Mouse (Mus musculus) hindbrain, embryonic 10.5 days (tissue): ENCODE data around the gene Zfp78. TPM values are rescaled to one million over a fixed set of nuclear protein-coding genes. Genes with fewer than 3 reads are reported as not detected.

Experiments
- DNase-seq: peaks from one replicate; pipeline ENCODE4 v3.0.0-alpha.2; 2017; ENCODE audit warnings: low spot score
- H3K27ac ChIP-seq: fragments of 300-500 bp; sonication (generic); 2 replicates; pipeline ENCODE4 v1.5.1; 2016; ENCODE audit warnings: mild to moderate bottlenecking, moderate library complexity
- H3K27me3 ChIP-seq: fragments of 300-500 bp; sonication (generic); 2 replicates; pipeline ENCODE4 v1.6.1; 2016; ENCODE audit warnings: mild to moderate bottlenecking; ENCODE audit not compliant: poor library complexity, insufficient read depth, severe bottlenecking
- H3K36me3 ChIP-seq: fragments of 300-500 bp; sonication (generic); 2 replicates; pipeline ENCODE4 v1.6.1; 2016; ENCODE audit warnings: mild to moderate bottlenecking, moderate library complexity
- H3K4me1 ChIP-seq: fragments of 300-500 bp; sonication (generic); replicated peaks from 2 replicates; pipeline ENCODE4 v1.6.1; 2016; ENCODE audit warnings: mild to moderate bottlenecking
- H3K4me3 ChIP-seq: fragments of 300-500 bp; sonication (generic); 2 replicates; pipeline ENCODE4 v1.5.1; 2016; ENCODE audit warnings: mild to moderate bottlenecking, moderate library complexity
- H3K9me3 ChIP-seq: fragments of 300-500 bp; sonication (generic); 2 replicates; pipeline ENCODE4 v1.6.1; 2016; ENCODE audit warnings: mild to moderate bottlenecking, moderate library complexity
- WGBS: fragments of 180-500 bp; shearing (Covaris S2); methylation state at CpG from one replicate; pipeline ENCODE4 v1.1.7; 2016; 5-methylcytosine and 5-hydroxymethylcytosine counted together
- polyA plus RNA-seq: library from polyadenylated mRNA; unstranded; fragments of >200 nt; fragmentation: Nextera tagmentation; extraction: Ambion mirVana; gene quantifications from 2 replicates; pipeline ENCODE4 v1.2.1, GENCODE M21; 2016

Zfp78 gene
- polyA plus RNA-seq, result 2.3 and 2.5 TPM in 2 replicates

DNA sequence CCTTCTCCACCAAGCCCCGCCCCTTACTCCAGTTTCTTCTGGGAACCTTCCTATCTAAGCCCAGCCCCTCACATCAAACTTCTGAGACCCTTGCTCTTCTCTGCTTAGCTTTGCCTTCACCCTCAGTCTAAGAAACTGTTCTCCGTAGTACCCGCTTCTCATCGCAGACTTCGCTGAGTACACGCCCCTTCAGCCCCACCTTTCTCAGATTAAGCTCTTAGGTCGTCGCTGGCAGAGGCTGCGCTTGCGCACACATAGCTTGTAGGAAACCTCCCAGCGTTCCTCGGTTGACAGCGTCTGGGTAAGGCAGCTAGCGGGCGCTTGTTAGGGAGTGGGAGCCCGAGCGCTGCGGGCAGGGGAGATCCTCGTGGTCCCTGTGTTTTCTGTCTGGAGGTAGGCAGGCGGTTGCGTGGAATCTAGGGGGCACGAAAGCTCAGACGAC, at the start of gene Zfp78:
Gene Zfp78 (plus strand): TSS at position 234 of the 442 bp plus-strand sequence.
- peaks cover 16% of the 10 kb centered on the region for H3K4me1 ChIP-seq
- H3K27ac ChIP-seq, result peak within 1 kb of the TSS; percentile 90
- no peaks in the 10 kb centered on the region for H3K36me3 ChIP-seq
- no peaks in the 10 kb centered on the region for H3K27me3 ChIP-seq
- peak within 1 kb of the TSS; percentile 59 for H3K4me3 ChIP-seq
- H3K9me3 ChIP-seq, result no peaks in the 10 kb centered on the region
- WGBS, result under 1% methylated on average over 23 of the region's 23 CpGs
- peak; percentile 90 for DNase-seq

DNA sequence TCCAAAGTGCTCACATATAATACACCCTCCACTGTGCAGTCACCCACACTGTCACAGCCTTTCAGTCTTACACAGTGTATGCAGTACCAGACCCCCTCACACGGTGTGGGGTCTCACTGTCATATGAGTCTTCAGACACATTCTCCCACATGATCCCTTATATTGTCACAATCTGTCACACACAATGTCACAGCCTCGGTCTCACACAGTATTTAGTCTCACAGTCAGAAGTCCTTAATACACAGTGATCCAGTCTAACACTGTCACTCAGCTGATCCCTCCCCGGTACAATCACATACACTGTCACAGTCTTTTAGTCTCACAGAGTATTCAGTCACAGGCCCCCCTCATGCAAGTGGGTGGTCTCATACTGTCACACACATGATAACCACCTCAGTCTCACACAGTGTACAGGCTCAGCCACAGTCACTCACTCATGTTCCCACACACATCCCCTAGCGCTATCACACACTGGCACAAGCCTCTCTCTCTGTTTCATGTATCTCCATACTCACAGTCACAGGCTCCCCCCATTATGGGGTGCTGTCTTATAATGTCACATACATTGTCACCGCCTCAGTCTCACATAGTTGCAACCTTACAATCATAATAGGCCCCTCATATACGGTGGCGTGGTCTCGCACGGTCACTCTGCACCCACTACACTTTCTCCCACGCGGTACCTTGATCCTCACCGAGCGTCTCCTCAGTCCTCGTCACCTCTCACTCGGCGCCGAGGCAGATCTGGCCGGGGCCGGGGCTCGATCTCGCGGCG, 32.4 kb upstream of the Zfp78 start:
- Histone ChIP-seq H3K4me1 (peaks cover 11% of the 10 kb centered on the region; the same call in 1 of the 2 replicates), H3K27ac (peak overlapping the region; percentile 92), H3K36me3 (0 out of 2 replicates have a peak, but pooled peaks cover 18% of the 10 kb centered on the region), H3K4me3 (peak overlapping the region; percentile 63), H3K9me3 (peaks cover 7% of the 10 kb centered on the region; the same call in 1 of the 2 replicates), H3K27me3 (no peaks in the 10 kb centered on the region)
- 21% methylated on average over 23 of the region's 23 CpGs for WGBS
- no peak for DNase-seq

DNA sequence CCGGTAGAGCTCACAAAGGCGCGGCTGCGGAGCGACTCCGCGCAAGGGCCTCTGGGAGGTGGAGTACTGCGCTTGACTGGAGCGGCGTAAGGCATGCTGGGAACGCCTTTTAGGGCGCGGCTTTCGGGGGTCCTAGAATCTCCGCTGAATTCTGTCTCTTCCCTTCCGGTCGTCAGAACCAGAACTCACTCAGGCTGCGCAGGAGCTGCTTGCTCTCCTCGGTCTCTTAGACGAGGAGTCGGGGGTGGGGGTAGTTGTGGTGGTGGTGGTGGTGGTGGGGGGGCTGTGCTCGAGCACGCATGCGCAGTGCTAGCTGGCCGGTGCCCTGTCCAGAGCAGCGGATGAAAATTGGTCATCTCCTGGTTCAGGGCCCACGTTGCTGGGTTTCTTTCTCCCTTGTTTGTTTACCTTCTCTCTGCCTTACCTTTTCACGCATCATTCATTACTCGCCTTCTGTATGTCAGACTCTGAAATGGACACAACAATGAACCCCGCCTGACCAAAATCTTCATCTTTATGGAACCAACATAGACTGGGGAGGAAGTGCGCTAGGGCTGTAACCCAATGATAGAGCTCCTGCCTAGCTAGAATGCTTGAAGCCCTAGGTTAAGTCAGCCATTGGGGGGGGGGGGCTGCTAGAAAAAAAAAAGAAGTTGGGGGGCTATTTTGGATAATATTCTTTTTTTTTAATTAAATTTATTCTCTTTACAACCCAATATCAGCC, 31.7 kb upstream of the Zfp78 start, which contains the start of gene Zfp583:
Gene Zfp583 (minus strand): TSS at position 53 of the 724 bp plus-strand sequence.
- 0 out of 2 replicates have a peak, but pooled peaks cover 18% of the 10 kb centered on the region for H3K36me3 ChIP-seq
- H3K27me3 ChIP-seq, result no peaks in the 10 kb centered on the region
- 5% methylated on average over 31 of the region's 31 CpGs for WGBS
- peak within 1 kb of the TSS; percentile 63 for H3K4me3 ChIP-seq
- DNase-seq, result peak; percentile 87
- peak within 1 kb of the TSS; percentile 92 for H3K27ac ChIP-seq
- H3K4me1 ChIP-seq, result peaks cover 11% of the 10 kb centered on the region; the same call in 1 of the 2 replicates
- H3K9me3 ChIP-seq, result peaks cover 7% of the 10 kb centered on the region; the same call in 1 of the 2 replicates

DNA sequence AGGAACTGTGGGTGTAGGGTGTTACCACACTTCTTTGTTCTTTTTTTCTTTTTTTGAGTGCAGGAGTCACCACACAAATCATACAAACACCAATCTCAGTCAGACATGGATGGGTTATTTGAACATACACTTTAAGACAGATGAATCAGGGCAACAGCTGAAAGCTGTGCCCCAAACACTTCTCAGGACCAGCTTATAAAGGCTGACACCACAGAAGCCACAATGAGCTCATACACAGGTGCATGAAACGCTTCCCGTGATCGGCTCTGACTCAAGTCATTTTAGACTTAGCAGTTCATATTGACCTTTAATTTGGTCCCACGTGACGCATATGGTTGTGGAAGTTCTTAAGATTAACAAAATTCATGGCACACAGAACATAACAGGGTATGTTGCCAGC, 23.2 kb upstream of the Zfp78 start:
- Histone ChIP-seq H3K27me3 (no peaks in the 10 kb centered on the region), H3K4me1 (0 out of 2 replicates have a peak, but pooled peaks cover 4% of the 10 kb centered on the region), H3K9me3 (no peaks in the 10 kb centered on the region), H3K36me3 (no peaks in the 10 kb centered on the region), H3K27ac (no peak overlapping the region), H3K4me3 (no peak overlapping the region)
- no peak for DNase-seq
- 83% methylated on average over 5 of the region's 5 CpGs for WGBS

DNA sequence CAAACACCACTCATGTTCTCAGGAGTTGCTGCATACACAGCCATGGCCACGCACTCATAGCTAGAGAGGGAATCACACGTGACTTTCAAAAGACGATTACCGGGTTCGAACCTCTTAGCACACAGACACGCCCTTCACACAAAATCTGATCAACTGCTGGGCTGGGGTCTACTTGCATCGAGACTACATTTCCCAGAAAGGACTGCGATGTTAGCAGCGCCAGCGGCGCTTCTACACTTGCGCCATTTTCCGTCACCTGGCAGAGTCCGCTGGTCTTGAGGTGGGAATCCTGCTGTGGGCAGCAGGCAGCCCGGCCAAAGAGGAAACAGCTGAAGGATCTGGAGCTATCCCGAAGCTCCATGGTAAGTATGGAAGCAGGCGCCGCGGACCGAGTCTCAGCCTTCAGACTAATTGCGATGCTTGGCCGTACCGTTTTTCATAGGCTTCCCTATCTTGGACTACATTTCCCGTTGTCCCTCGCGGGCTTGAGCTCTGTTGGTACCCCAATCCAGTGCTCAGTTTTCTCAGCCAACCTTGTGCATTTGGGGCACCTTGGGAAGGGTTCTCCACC, 19.5 kb upstream of the Zfp78 start, which contains the start of gene Gm3854:
Gene Gm3854 (plus strand): TSS at position 259 of the 571 bp plus-strand sequence.
- 1% methylated on average over 26 of the region's 26 CpGs for WGBS
- DNase-seq, result peak; percentile 83
- Histone ChIP-seq H3K4me1 (0 out of 2 replicates have a peak, but pooled peaks cover 4% of the 10 kb centered on the region), H3K4me3 (peak within 1 kb of the TSS; percentile 62), H3K9me3 (no peaks in the 10 kb centered on the region), H3K27me3 (no peaks in the 10 kb centered on the region), H3K36me3 (no peaks in the 10 kb centered on the region), H3K27ac (peak within 1 kb of the TSS; percentile 90)

DNA sequence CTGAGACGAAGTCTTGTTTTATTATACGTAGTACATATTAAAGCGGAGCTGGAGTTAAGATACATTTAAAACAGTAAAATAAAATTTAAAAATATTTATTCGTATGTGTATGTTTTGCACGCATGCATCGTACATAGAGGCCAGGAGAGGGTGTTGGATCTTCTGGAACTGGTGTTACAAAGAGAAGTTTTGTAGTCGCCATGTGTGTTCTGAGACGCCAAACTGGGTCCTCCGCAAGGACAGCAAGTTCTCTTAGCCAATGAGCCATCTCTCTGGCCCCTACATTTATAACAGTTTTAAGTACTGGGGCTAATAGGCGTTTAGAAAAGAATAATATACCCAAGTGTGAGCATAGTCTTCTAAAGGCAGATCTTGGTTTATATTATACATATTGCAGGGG, 19.0 kb upstream of the Zfp78 start:
- Histone ChIP-seq H3K4me3 (peak overlapping the region; percentile 62), H3K27ac (peak overlapping the region; percentile 90), H3K4me1 (0 out of 2 replicates have a peak, but pooled peaks cover 4% of the 10 kb centered on the region), H3K27me3 (no peaks in the 10 kb centered on the region), H3K36me3 (no peaks in the 10 kb centered on the region), H3K9me3 (no peaks in the 10 kb centered on the region)
- DNase-seq, result no peak
- WGBS, result 36% methylated on average over 10 of the region's 10 CpGs

DNA sequence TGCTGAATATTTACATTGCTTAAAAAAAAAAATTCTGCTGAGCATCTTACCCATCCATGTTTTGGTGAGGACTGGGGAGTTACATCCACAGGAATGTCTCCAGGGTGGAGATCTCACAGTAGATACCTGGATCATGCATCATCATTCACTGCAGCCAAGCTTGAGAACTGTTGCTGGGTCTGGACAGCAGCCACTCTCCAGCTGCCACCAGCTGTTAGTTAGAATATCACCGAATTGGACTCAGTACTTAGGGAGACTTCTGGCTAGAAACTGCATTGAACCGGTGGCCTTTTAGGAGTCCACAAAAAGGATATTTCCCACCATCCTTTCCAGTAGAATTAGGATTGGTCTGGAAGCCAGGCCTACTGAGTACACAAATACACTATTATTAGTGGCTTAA, 5.0 kb upstream of the Zfp78 start:
- H3K27me3 ChIP-seq, result no peaks in the 10 kb centered on the region
- no peak overlapping the region for H3K27ac ChIP-seq
- peaks cover 10% of the 10 kb centered on the region; the same call in 1 of the 2 replicates for H3K4me1 ChIP-seq
- WGBS, result 69% methylated on average over 2 of the region's 2 CpGs
- H3K9me3 ChIP-seq, result no peaks in the 10 kb centered on the region
- H3K36me3 ChIP-seq, result peaks cover 16% of the 10 kb centered on the region
- no peak overlapping the region for H3K4me3 ChIP-seq
- no peak for DNase-seq

DNA sequence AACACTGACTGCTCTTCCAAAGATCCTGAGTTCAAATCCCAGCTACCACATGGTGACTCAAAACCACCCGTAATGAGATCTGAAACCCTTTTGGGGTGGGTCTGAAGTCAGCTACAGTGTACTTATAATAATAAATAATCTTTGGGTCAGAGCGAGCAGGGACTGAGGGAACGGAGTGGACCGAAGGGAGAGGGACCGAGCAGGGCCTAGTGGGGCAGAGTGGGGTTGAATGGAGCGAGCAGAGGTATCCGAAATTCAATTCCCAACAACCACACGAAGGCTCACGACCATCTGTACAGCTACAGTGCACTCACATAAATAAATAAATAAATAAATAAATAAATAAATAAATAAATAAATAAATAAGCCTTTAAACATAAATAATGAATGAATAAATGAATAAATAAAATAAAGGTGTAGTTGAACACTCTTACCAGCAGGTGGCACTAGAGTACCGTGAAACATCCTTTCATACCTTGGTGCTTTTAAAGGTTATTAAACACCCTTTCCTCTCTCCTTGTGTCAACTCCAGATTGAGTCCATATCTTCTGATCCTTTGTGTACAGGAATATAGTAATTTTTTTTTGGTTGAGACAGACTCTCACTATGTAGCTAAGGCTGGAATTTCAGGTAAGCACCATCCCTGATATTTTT, 4.0 kb upstream of the Zfp78 start:
- H3K27me3 ChIP-seq, result no peaks in the 10 kb centered on the region
- no peak for DNase-seq
- H3K27ac ChIP-seq, result no peak overlapping the region
- H3K9me3 ChIP-seq, result no peaks in the 10 kb centered on the region
- WGBS, result 51% methylated on average over 10 of the region's 10 CpGs
- H3K4me3 ChIP-seq, result no peak overlapping the region
- H3K4me1 ChIP-seq, result peaks cover 16% of the 10 kb centered on the region
- H3K36me3 ChIP-seq, result peaks cover 6% of the 10 kb centered on the region

DNA sequence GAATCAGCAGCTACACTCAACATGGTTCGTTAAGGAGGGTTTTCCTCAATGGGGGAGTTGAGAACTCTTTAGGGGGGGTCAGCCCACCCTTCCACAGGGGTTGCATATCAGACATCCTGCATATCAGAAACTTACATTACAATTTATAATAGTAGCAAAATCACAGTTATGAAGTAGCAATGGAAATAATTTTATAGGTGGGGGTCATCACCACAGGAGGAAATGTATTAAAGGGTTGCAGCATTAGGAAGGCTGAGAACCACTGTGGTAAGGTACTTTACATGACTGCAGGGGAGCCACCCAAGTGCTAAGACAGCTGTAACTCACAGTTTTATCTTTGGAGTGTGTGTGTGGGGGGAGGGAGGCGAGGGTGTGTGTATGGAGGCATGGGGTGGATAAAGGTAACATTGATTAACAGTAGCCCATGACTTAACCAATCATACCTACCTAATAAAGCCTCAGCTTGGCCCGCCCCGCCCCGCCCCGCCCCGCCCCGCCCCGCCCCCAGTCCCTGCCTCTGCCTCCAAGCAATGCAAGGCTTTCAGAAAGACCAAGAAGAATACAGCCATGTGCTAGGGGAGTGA, 2.5 kb upstream of the Zfp78 start:
- 11% methylated on average over 9 of the region's 9 CpGs for WGBS

DNA sequence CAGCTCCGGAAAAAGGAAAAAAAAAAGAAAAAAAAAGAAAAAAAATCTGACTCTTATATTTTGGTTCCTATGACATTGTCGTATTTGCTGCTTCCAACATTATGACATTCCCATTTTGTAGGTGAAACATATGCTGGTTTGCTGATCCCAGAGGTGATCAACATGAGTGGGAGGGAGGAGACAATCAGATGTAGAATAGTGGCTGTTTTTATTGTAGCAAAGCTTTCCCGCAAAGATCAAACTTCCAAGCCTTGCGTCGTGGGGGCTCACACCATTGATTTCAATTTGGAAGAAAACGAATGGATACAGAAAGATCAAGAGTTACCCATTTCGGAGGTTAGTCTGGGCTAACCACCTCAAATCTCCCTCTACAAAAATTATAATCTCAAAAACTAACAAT, 1.3 kb upstream of the Zfp78 start:
- peaks cover 16% of the 10 kb centered on the region for H3K4me1 ChIP-seq
- no peak for DNase-seq
- no peaks in the 10 kb centered on the region for H3K9me3 ChIP-seq
- 30% methylated on average over 7 of the region's 7 CpGs for WGBS
- H3K27ac ChIP-seq, result peak overlapping the region; percentile 90
- no peaks in the 10 kb centered on the region for H3K27me3 ChIP-seq
- H3K36me3 ChIP-seq, result no peaks in the 10 kb centered on the region
- peak overlapping the region; percentile 59 for H3K4me3 ChIP-seq

More for the DNA sequence above, 2.5 kb upstream of the Zfp78 start:
- no peaks in the 10 kb centered on the region for H3K36me3 ChIP-seq
- H3K4me3 ChIP-seq, result no peak overlapping the region
- H3K9me3 ChIP-seq, result no peaks in the 10 kb centered on the region
- no peak for DNase-seq
- H3K4me1 ChIP-seq, result peaks cover 16% of the 10 kb centered on the region
- H3K27me3 ChIP-seq, result no peaks in the 10 kb centered on the region
- H3K27ac ChIP-seq, result no peak overlapping the region

DNA sequence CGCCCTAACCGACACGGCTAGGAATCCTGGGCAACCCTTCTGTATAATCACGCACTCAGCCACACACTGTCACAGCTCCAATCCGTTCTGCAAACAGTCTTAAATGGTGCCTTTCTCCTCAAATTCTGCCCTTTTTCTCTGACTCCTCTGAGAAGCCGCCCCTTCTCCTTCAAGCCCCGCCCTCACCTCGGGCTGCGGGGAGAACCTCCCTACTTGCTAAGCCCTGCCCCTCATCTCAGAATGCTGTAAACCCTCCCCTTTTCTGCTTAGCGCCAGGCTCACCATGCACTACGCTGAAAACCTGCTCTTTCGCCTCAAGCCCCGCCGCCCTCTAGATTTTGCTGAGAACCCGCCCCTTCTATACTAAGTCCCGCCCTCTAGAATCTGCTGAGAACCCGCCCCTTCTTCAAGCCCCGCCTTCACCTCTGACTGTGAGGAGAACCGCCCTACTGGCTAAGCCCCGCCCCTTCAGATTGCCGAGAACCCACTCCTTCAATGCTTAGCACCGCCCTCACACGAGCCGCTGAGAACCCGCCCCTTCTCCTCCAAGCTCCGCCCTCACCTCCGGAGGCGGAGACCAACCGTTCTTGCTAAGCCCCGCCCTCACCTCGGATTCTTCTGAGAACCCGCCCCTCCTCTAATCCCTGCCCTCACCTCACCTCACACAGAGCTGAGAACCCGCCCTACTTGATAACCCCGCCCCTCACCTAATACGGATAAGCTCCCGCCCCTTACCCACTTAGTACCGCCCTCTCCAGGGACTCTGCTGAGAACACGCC, 623 bp upstream of the Zfp78 start:
- under 1% methylated on average over 38 of the region's 38 CpGs for WGBS
- peak; percentile 98 for DNase-seq

More for the DNA sequence above, 623 bp upstream of the Zfp78 start:
- Histone ChIP-seq H3K4me3 (peak overlapping the region; percentile 59), H3K9me3 (no peaks in the 10 kb centered on the region), H3K27me3 (no peaks in the 10 kb centered on the region), H3K27ac (peak overlapping the region; percentile 90), H3K36me3 (no peaks in the 10 kb centered on the region), H3K4me1 (peaks cover 16% of the 10 kb centered on the region)
